Mouse (Mus musculus): ENCODE measurements at regions not wholly inside any gene's neighbourhood (a gene's known extent, or its start where the extent isn't known, plus 50 kb on each side); places are given as distances from the start of the nearest gene placed in this dataset.

- Histone ChIP-seq H3K27ac (ENCODE audit: low read length) (no peak overlapping the region), H3K4me1 (ENCODE audit: control insufficient read depth, insufficient read depth, low read length) (no peaks in the 10 kb centered on the region), H3K4me3 (ENCODE audit: low read depth, low read length) (no peak overlapping the region), H3K27me3 (ENCODE audit: control insufficient read depth, insufficient read depth, low read length) (no peaks in the 10 kb centered on the region), H3K4me2 (replicated peaks; ENCODE audit: low read depth, low read length) (no peak overlapping the region), H3K9me3 (ENCODE audit: control insufficient read depth, low read depth, low read length) (no peaks in the 10 kb centered on the region), H3K9ac (replicated peaks; ENCODE audit: low read depth, low read length) (no peak overlapping the region), H3K36me3 (ENCODE audit: control insufficient read depth, insufficient read depth, low read length) (no peaks in the 10 kb centered on the region)
- no peak for ATAC-seq (ENCODE audit: insufficient number of reproducible peaks, insufficient read depth, low FRiP score, low read depth)
- 83% methylated on average over 1 of the region's 1 CpGs for WGBS
These were observed 601.8 kb upstream of the Tle4 start for GRCm38 (mm10) chr19:15199692-15200091.

- Histone ChIP-seq H3K27me3 (ENCODE audit: control insufficient read depth, insufficient read depth, low read length) (no peaks in the 10 kb centered on the region), H3K4me2 (replicated peaks; ENCODE audit: low read depth, low read length) (no peak overlapping the region), H3K9me3 (ENCODE audit: control insufficient read depth, low read depth, low read length) (no peaks in the 10 kb centered on the region), H3K9ac (replicated peaks; ENCODE audit: low read depth, low read length) (no peak overlapping the region), H3K27ac (ENCODE audit: low read length) (no peak overlapping the region), H3K4me3 (ENCODE audit: low read depth, low read length) (no peak overlapping the region), H3K36me3 (ENCODE audit: control insufficient read depth, insufficient read depth, low read length) (no peaks in the 10 kb centered on the region), H3K4me1 (ENCODE audit: control insufficient read depth, insufficient read depth, low read length) (no peaks in the 10 kb centered on the region)
- ATAC-seq (ENCODE audit: insufficient number of reproducible peaks, insufficient read depth, low FRiP score, low read depth) = no peak
These were observed 577.4 kb upstream of the Tle4 start for GRCm38 (mm10) chr19:15175221-15175620.

GRCm38 (mm10) chr19:15173301-15173700, 575.5 kb upstream of the Tle4 start:
- Histone ChIP-seq H3K4me2 (replicated peaks; ENCODE audit: low read depth, low read length) (no peak overlapping the region), H3K9me3 (ENCODE audit: control insufficient read depth, low read depth, low read length) (no peaks in the 10 kb centered on the region), H3K27me3 (ENCODE audit: control insufficient read depth, insufficient read depth, low read length) (no peaks in the 10 kb centered on the region), H3K36me3 (ENCODE audit: control insufficient read depth, insufficient read depth, low read length) (no peaks in the 10 kb centered on the region), H3K4me3 (ENCODE audit: low read depth, low read length) (no peak overlapping the region), H3K9ac (replicated peaks; ENCODE audit: low read depth, low read length) (no peak overlapping the region), H3K27ac (ENCODE audit: low read length) (no peak overlapping the region), H3K4me1 (ENCODE audit: control insufficient read depth, insufficient read depth, low read length) (no peaks in the 10 kb centered on the region)
- no peak for ATAC-seq (ENCODE audit: insufficient number of reproducible peaks, insufficient read depth, low FRiP score, low read depth)
- 37% methylated on average over 5 of the region's 5 CpGs for WGBS

- H3K36me3 ChIP-seq (ENCODE audit: control insufficient read depth, insufficient read depth, low read length) = no peaks in the 10 kb centered on the region
- H3K27me3 ChIP-seq (ENCODE audit: control insufficient read depth, insufficient read depth, low read length) = no peaks in the 10 kb centered on the region
- H3K4me3 ChIP-seq (ENCODE audit: low read depth, low read length) = no peak overlapping the region
- no peak for ATAC-seq (ENCODE audit: insufficient number of reproducible peaks, insufficient read depth, low FRiP score, low read depth)
- H3K4me1 ChIP-seq (ENCODE audit: control insufficient read depth, insufficient read depth, low read length) = no peaks in the 10 kb centered on the region
- 88% methylated on average over 1 of the region's 1 CpGs for WGBS
- H3K4me2 ChIP-seq (replicated peaks; ENCODE audit: low read depth, low read length) = no peak overlapping the region
- H3K27ac ChIP-seq (ENCODE audit: low read length) = no peak overlapping the region
- H3K9ac ChIP-seq (replicated peaks; ENCODE audit: low read depth, low read length) = no peak overlapping the region
- H3K9me3 ChIP-seq (ENCODE audit: control insufficient read depth, low read depth, low read length) = no peaks in the 10 kb centered on the region
These were observed 569.3 kb upstream of the Tle4 start for GRCm38 (mm10) chr19:15167184-15167583.

GRCm38 (mm10) chr19:15160641-15161040, 562.8 kb upstream of the Tle4 start:
- Histone ChIP-seq H3K36me3 (ENCODE audit: control insufficient read depth, insufficient read depth, low read length) (no peaks in the 10 kb centered on the region), H3K4me2 (replicated peaks; ENCODE audit: low read depth, low read length) (no peak overlapping the region), H3K27ac (ENCODE audit: low read length) (no peak overlapping the region), H3K4me3 (ENCODE audit: low read depth, low read length) (no peak overlapping the region), H3K4me1 (ENCODE audit: control insufficient read depth, insufficient read depth, low read length) (no peaks in the 10 kb centered on the region), H3K27me3 (ENCODE audit: control insufficient read depth, insufficient read depth, low read length) (no peaks in the 10 kb centered on the region), H3K9ac (replicated peaks; ENCODE audit: low read depth, low read length) (no peak overlapping the region), H3K9me3 (ENCODE audit: control insufficient read depth, low read depth, low read length) (no peaks in the 10 kb centered on the region)
- 27% methylated on average over 3 of the region's 3 CpGs for WGBS
- ATAC-seq (ENCODE audit: insufficient number of reproducible peaks, insufficient read depth, low FRiP score, low read depth) = no peak

- Histone ChIP-seq H3K27ac (ENCODE audit: low read length) (no peak overlapping the region), H3K36me3 (ENCODE audit: control insufficient read depth, insufficient read depth, low read length) (no peaks in the 10 kb centered on the region), H3K4me3 (ENCODE audit: low read depth, low read length) (no peak overlapping the region), H3K4me1 (ENCODE audit: control insufficient read depth, insufficient read depth, low read length) (no peaks in the 10 kb centered on the region), H3K27me3 (ENCODE audit: control insufficient read depth, insufficient read depth, low read length) (no peaks in the 10 kb centered on the region), H3K4me2 (replicated peaks; ENCODE audit: low read depth, low read length) (no peak overlapping the region), H3K9ac (replicated peaks; ENCODE audit: low read depth, low read length) (no peak overlapping the region), H3K9me3 (ENCODE audit: control insufficient read depth, low read depth, low read length) (no peaks in the 10 kb centered on the region)
- no peak for ATAC-seq (ENCODE audit: insufficient number of reproducible peaks, insufficient read depth, low FRiP score, low read depth)
- WGBS = 94% methylated on average over 3 of the region's 3 CpGs
These were observed 560.8 kb upstream of the Tle4 start for GRCm38 (mm10) chr19:15158653-15159052.

GRCm38 (mm10) chr19:15158177-15158576, 560.3 kb upstream of the Tle4 start:
- H3K4me3 ChIP-seq (ENCODE audit: low read depth, low read length) = no peak overlapping the region
- no peak overlapping the region for H3K4me2 ChIP-seq (replicated peaks; ENCODE audit: low read depth, low read length)
- ATAC-seq (ENCODE audit: insufficient number of reproducible peaks, insufficient read depth, low FRiP score, low read depth) = no peak
- no peak overlapping the region for H3K9ac ChIP-seq (replicated peaks; ENCODE audit: low read depth, low read length)
- no peaks in the 10 kb centered on the region for H3K36me3 ChIP-seq (ENCODE audit: control insufficient read depth, insufficient read depth, low read length)
- H3K27me3 ChIP-seq (ENCODE audit: control insufficient read depth, insufficient read depth, low read length) = no peaks in the 10 kb centered on the region
- H3K4me1 ChIP-seq (ENCODE audit: control insufficient read depth, insufficient read depth, low read length) = no peaks in the 10 kb centered on the region
- no peak overlapping the region for H3K27ac ChIP-seq (ENCODE audit: low read length)
- no peaks in the 10 kb centered on the region for H3K9me3 ChIP-seq (ENCODE audit: control insufficient read depth, low read depth, low read length)
- WGBS = 83% methylated on average over 14 of the region's 14 CpGs

- H3K27me3 ChIP-seq (ENCODE audit: control insufficient read depth, insufficient read depth, low read length) = no peaks in the 10 kb centered on the region
- no peak for ATAC-seq (ENCODE audit: insufficient number of reproducible peaks, insufficient read depth, low FRiP score, low read depth)
- no peaks in the 10 kb centered on the region for H3K4me1 ChIP-seq (ENCODE audit: control insufficient read depth, insufficient read depth, low read length)
- H3K36me3 ChIP-seq (ENCODE audit: control insufficient read depth, insufficient read depth, low read length) = no peaks in the 10 kb centered on the region
- WGBS = 32% methylated on average over 2 of the region's 2 CpGs
- H3K4me2 ChIP-seq (replicated peaks; ENCODE audit: low read depth, low read length) = no peak overlapping the region
- no peak overlapping the region for H3K27ac ChIP-seq (ENCODE audit: low read length)
- H3K4me3 ChIP-seq (ENCODE audit: low read depth, low read length) = no peak overlapping the region
- no peaks in the 10 kb centered on the region for H3K9me3 ChIP-seq (ENCODE audit: control insufficient read depth, low read depth, low read length)
- no peak overlapping the region for H3K9ac ChIP-seq (replicated peaks; ENCODE audit: low read depth, low read length)
These were observed 556.8 kb upstream of the Tle4 start for GRCm38 (mm10) chr19:15154693-15155092.

- WGBS = 89% methylated on average over 3 of the region's 3 CpGs
- no peaks in the 10 kb centered on the region for H3K27me3 ChIP-seq (ENCODE audit: control insufficient read depth, insufficient read depth, low read length)
- no peak for ATAC-seq (ENCODE audit: insufficient number of reproducible peaks, insufficient read depth, low FRiP score, low read depth)
These were observed 548.5 kb upstream of the Tle4 start for GRCm38 (mm10) chr19:15146325-15146724.

More at GRCm38 (mm10) chr19:15146325-15146724, 548.5 kb upstream of the Tle4 start:
- Histone ChIP-seq H3K9me3 (ENCODE audit: control insufficient read depth, low read depth, low read length) (no peaks in the 10 kb centered on the region; the same call in 1 of the 2 replicates), H3K4me2 (replicated peaks; ENCODE audit: low read depth, low read length) (no peak overlapping the region), H3K4me3 (ENCODE audit: low read depth, low read length) (no peak overlapping the region), H3K36me3 (ENCODE audit: control insufficient read depth, insufficient read depth, low read length) (no peaks in the 10 kb centered on the region), H3K9ac (replicated peaks; ENCODE audit: low read depth, low read length) (no peak overlapping the region), H3K27ac (ENCODE audit: low read length) (no peak overlapping the region), H3K4me1 (ENCODE audit: control insufficient read depth, insufficient read depth, low read length) (no peaks in the 10 kb centered on the region)
